Mouse (Mus musculus) neural tube, embryonic 15.5 days (tissue): ENCODE results near the gene Tmem11. TPM values are rescaled to one million over a fixed set of nuclear protein-coding genes. Genes with fewer than 3 reads are reported as not detected.

Experiments used
- ATAC-seq: fragments of 200-750 bp; cut with Nextera tagmentation; 2 replicates; pipeline ENCODE4 v1.8.0; 2017; ENCODE audit warnings: mild to moderate bottlenecking, moderate TSS enrichment, moderate library complexity; ENCODE audit not compliant: low FRiP score
- H3K27ac ChIP-seq: fragments of 300-500 bp; sonication (generic); replicated peaks from 2 replicates; pipeline ENCODE4 v1.5.1; 2015; ENCODE audit warnings: mild to moderate bottlenecking, inconsistent platforms
- H3K27me3 ChIP-seq: fragments of 300-500 bp; sonication (generic); replicated peaks from 2 replicates; pipeline ENCODE4 v1.6.1; 2015; ENCODE audit warnings: inconsistent platforms
- H3K36me3 ChIP-seq: fragments of 300-500 bp; sonication (generic); 2 replicates; pipeline ENCODE4 v1.6.1; 2015; ENCODE audit warnings: inconsistent platforms
- H3K4me1 ChIP-seq: fragments of 300-500 bp; sonication (generic); 2 replicates; pipeline ENCODE4 v1.6.1; 2015; ENCODE audit warnings: inconsistent platforms
- H3K4me2 ChIP-seq: fragments of 300-500 bp; sonication (generic); 2 replicates; pipeline ENCODE4 v1.6.1; 2015; ENCODE audit warnings: inconsistent platforms, mild to moderate bottlenecking, moderate library complexity
- H3K4me3 ChIP-seq: fragments of 300-500 bp; sonication (generic); replicated peaks from 2 replicates; pipeline ENCODE4 v1.5.1; 2015; ENCODE audit warnings: mild to moderate bottlenecking, inconsistent platforms
- H3K9ac ChIP-seq: fragments of 300-500 bp; sonication (generic); replicated peaks from 2 replicates; pipeline ENCODE4 v1.6.1; 2015; ENCODE audit warnings: mild to moderate bottlenecking, inconsistent platforms
- H3K9me3 ChIP-seq: fragments of 300-500 bp; sonication (generic); replicated peaks from 2 replicates; pipeline ENCODE4 v1.6.1; 2016; ENCODE audit warnings: inconsistent platforms
- WGBS: fragments of 180-500 bp; shearing (Covaris S2); methylation state at CpG from one replicate; pipeline ENCODE4 v1.1.7; 2015; ENCODE audit warnings: mixed read lengths; 5-methylcytosine and 5-hydroxymethylcytosine counted together
- polyA plus RNA-seq: library from polyadenylated mRNA; unstranded; fragments of >200 nt; fragmentation: Nextera tagmentation; extraction: Ambion mirVana; gene quantifications from 2 replicates; pipeline ENCODE4 v1.2.1, GENCODE M21; 2015

Gene Tmem11
- polyA plus RNA-seq = 56.4 and 61.7 TPM in 2 replicates

GRCm38 (mm10) chr11:60878675-60879294 lies at the start of gene Tmem11:
Gene Tmem11, minus strand, starts transcription at chr11:60879272.
- no peaks in the 10 kb centered on the region for H3K27me3 ChIP-seq
- H3K36me3 ChIP-seq = no peaks in the 10 kb centered on the region
- H3K27ac ChIP-seq = peak within 1 kb of the TSS; percentile 93
- peak within 1 kb of the TSS; percentile 89 for H3K9ac ChIP-seq
- H3K4me1 ChIP-seq = peaks cover 50% of the 10 kb centered on the region
- WGBS = under 1% methylated on average over 62 of the region's 62 CpGs
- H3K9me3 ChIP-seq = no peaks in the 10 kb centered on the region
- peak; percentile 99 for ATAC-seq
- peak within 1 kb of the TSS; percentile 100 for H3K4me3 ChIP-seq
- peak within 1 kb of the TSS; percentile 75 for H3K4me2 ChIP-seq

GRCm38 (mm10) chr11:60927264-60927663 lies 48.2 kb upstream of the Tmem11 start:
- peak; percentile 78 for ATAC-seq
- Histone ChIP-seq H3K9ac (0 out of 2 replicates have a peak overlapping the region, but pooled peaks have one; percentile 3), H3K4me2 (peak overlapping the region; percentile 58), H3K27ac (peak overlapping the region; percentile 58; the same call in 1 of the 2 replicates), H3K27me3 (no peaks in the 10 kb centered on the region), H3K9me3 (no peaks in the 10 kb centered on the region), H3K4me3 (peak overlapping the region; percentile 34), H3K4me1 (peaks cover 20% of the 10 kb centered on the region), H3K36me3 (no peaks in the 10 kb centered on the region)
- WGBS = under 1% methylated on average over 9 of the region's 9 CpGs

- Histone ChIP-seq H3K4me3 (no peak overlapping the region), H3K4me1 (peaks cover 11% of the 10 kb centered on the region), H3K36me3 (peaks cover 4% of the 10 kb centered on the region; the same call in 1 of the 2 replicates), H3K9ac (no peak overlapping the region), H3K27me3 (no peaks in the 10 kb centered on the region), H3K27ac (no peak overlapping the region), H3K9me3 (no peaks in the 10 kb centered on the region), H3K4me2 (no peak overlapping the region)
- 84% methylated on average over 1 of the region's 1 CpGs for WGBS
- ATAC-seq = no peak
Measured at GRCm38 (mm10) chr11:60924981-60925380, 45.9 kb upstream of the Tmem11 start.

GRCm38 (mm10) chr11:60924498-60924897 lies 45.4 kb upstream of the Tmem11 start:
- Histone ChIP-seq H3K4me3 (no peak overlapping the region), H3K4me2 (no peak overlapping the region), H3K27ac (no peak overlapping the region), H3K4me1 (peaks cover 11% of the 10 kb centered on the region), H3K36me3 (peaks cover 4% of the 10 kb centered on the region; the same call in 1 of the 2 replicates), H3K9me3 (no peaks in the 10 kb centered on the region), H3K27me3 (no peaks in the 10 kb centered on the region), H3K9ac (no peak overlapping the region)
- ATAC-seq = no peak
- WGBS = 51% methylated on average over 6 of the region's 6 CpGs

- H3K9ac ChIP-seq = no peak overlapping the region
- no peak overlapping the region for H3K4me3 ChIP-seq
- H3K4me1 ChIP-seq = peaks cover 11% of the 10 kb centered on the region
- 76% methylated on average over 5 of the region's 5 CpGs for WGBS
- no peak for ATAC-seq
- no peak overlapping the region for H3K4me2 ChIP-seq
- no peak overlapping the region for H3K27ac ChIP-seq
- peaks cover 4% of the 10 kb centered on the region; the same call in 1 of the 2 replicates for H3K36me3 ChIP-seq
- H3K9me3 ChIP-seq = no peaks in the 10 kb centered on the region
- no peaks in the 10 kb centered on the region for H3K27me3 ChIP-seq
Measured at GRCm38 (mm10) chr11:60922964-60923363, 43.9 kb upstream of the Tmem11 start.

- peaks cover 4% of the 10 kb centered on the region; the same call in 1 of the 2 replicates for H3K4me1 ChIP-seq
- no peak overlapping the region for H3K9ac ChIP-seq
- no peak overlapping the region for H3K4me3 ChIP-seq
- no peak overlapping the region for H3K4me2 ChIP-seq
- 92% methylated on average over 1 of the region's 1 CpGs for WGBS
- H3K27ac ChIP-seq = no peak overlapping the region
- H3K27me3 ChIP-seq = no peaks in the 10 kb centered on the region
- ATAC-seq = no peak
- H3K9me3 ChIP-seq = no peaks in the 10 kb centered on the region
- H3K36me3 ChIP-seq = peaks cover 4% of the 10 kb centered on the region; the same call in 1 of the 2 replicates
Measured at GRCm38 (mm10) chr11:60922195-60922594, 43.1 kb upstream of the Tmem11 start.

GRCm38 (mm10) chr11:60920021-60920420 lies 40.9 kb upstream of the Tmem11 start:
- no peak overlapping the region for H3K27ac ChIP-seq
- H3K9ac ChIP-seq = no peak overlapping the region
- peaks cover 4% of the 10 kb centered on the region for H3K4me1 ChIP-seq
- H3K9me3 ChIP-seq = no peaks in the 10 kb centered on the region
- 76% methylated on average over 2 of the region's 2 CpGs for WGBS
- ATAC-seq = no peak
- H3K36me3 ChIP-seq = peaks cover 4% of the 10 kb centered on the region; the same call in 1 of the 2 replicates
- no peaks in the 10 kb centered on the region for H3K27me3 ChIP-seq
- no peak overlapping the region for H3K4me3 ChIP-seq
- no peak overlapping the region for H3K4me2 ChIP-seq

- H3K9ac ChIP-seq = no peak overlapping the region
- no peaks in the 10 kb centered on the region for H3K36me3 ChIP-seq
- WGBS = 80% methylated on average over 4 of the region's 4 CpGs
- peak overlapping the region; percentile 89; the same call in 1 of the 2 replicates for H3K27ac ChIP-seq
- ATAC-seq = no peak
- H3K4me3 ChIP-seq = no peak overlapping the region
- 0 out of 2 replicates have a peak overlapping the region, but pooled peaks have one; percentile 88 for H3K4me2 ChIP-seq
- H3K9me3 ChIP-seq = no peaks in the 10 kb centered on the region
- peaks cover 43% of the 10 kb centered on the region for H3K4me1 ChIP-seq
- H3K27me3 ChIP-seq = no peaks in the 10 kb centered on the region
Measured at GRCm38 (mm10) chr11:60915201-60915600, 36.1 kb upstream of the Tmem11 start.

- Histone ChIP-seq H3K9me3 (no peaks in the 10 kb centered on the region), H3K27me3 (no peaks in the 10 kb centered on the region), H3K4me2 (peak within 1 kb of the TSS; percentile 88), H3K9ac (peak within 1 kb of the TSS; percentile 94), H3K4me3 (peak within 1 kb of the TSS; percentile 97), H3K4me1 (peaks cover 43% of the 10 kb centered on the region), H3K27ac (peak within 1 kb of the TSS; percentile 89), H3K36me3 (no peaks in the 10 kb centered on the region)
- WGBS = 29% methylated on average over 7 of the region's 7 CpGs
- ATAC-seq = no peak
Measured at GRCm38 (mm10) chr11:60914491-60914890, 35.4 kb upstream of the Tmem11 start, which contains the start of gene Natd1. Gene Natd1, minus strand, starts transcription at chr11:60914750.

GRCm38 (mm10) chr11:60913301-60914196 lies 34.5 kb upstream of the Tmem11 start:
- Histone ChIP-seq H3K27me3 (no peaks in the 10 kb centered on the region), H3K9me3 (no peaks in the 10 kb centered on the region), H3K4me1 (peaks cover 43% of the 10 kb centered on the region), H3K4me3 (peak overlapping the region; percentile 97), H3K27ac (peak overlapping the region; percentile 89), H3K4me2 (peak overlapping the region; percentile 88), H3K36me3 (no peaks in the 10 kb centered on the region), H3K9ac (peak overlapping the region; percentile 94)
- under 1% methylated on average over 71 of the region's 86 CpGs for WGBS
- ATAC-seq = peak; percentile 96

- no peak for ATAC-seq
- 30% methylated on average over 7 of the region's 7 CpGs for WGBS
- H3K27me3 ChIP-seq = no peaks in the 10 kb centered on the region
- peak overlapping the region; percentile 88 for H3K4me2 ChIP-seq
- H3K9me3 ChIP-seq = no peaks in the 10 kb centered on the region
- peak overlapping the region; percentile 97 for H3K4me3 ChIP-seq
- H3K4me1 ChIP-seq = peaks cover 43% of the 10 kb centered on the region
- H3K27ac ChIP-seq = peak overlapping the region; percentile 89; the same call in 1 of the 2 replicates
- H3K36me3 ChIP-seq = peaks cover 2% of the 10 kb centered on the region; the same call in 1 of the 2 replicates
- H3K9ac ChIP-seq = peak overlapping the region; percentile 94
Measured at GRCm38 (mm10) chr11:60912525-60912973, 33.5 kb upstream of the Tmem11 start.
